ENCODE assay signal across 19 mouse cellular contexts in the genomic region with DNA sequence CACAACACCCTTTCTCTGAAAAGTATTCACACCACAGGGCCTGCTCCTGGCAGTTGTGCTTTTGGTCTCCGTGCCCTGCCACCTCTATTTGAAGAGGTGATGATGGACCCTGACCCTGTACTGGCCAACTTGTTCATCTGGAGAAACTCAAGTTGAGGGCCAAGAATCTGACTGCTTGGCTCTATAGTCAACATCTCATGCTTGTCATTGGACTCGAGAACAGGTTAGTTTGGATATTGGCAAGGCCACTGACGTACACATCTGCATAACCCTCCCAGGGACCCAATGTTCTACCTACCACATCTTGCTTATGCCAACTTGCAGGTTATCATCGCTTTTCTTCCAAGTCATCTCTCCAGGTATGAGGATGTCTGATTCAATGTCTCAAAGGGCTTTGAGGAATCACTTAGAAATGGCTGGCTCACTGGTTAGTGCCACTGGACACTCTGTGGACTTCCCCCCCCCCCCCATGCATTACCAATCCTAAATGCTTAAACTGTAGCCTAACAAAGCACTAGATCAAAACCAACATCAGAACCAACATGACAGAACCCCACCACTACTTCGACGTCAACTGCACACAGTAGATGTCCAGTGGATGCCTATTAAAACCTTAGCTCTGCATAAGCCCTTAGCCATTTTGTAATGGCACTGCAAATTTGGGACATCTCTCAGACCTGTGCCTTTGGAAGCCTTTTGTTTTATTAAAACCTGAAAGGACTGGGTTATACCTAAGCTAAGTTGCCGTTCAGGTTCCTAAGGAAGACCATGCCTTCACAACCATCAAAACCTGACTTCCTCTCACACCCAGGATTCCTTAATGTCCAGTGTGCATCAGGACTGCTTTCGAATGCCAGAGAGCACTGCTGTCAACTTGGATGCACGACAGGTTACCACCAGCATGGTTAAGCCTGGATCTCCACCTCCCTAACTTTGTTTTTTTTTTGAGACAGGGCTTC. TPM values are rescaled to one million over a fixed set of nuclear protein-coding genes. Genes with fewer than 3 reads are reported as not detected.
A peak's percentile ranks its signal among the peaks of the same experiment; 100 is the strongest.
DNase-seq lines count a peak whose midpoint lies in the region; ATAC-seq and TF ChIP-seq lines count a peak whose summit lies in the region.
"Had no signal": no experiment of that assay in that cellular context is flagged by ENCODE, and none has a peak within 500 bp of the region (broad histone marks: within the 10 kb centered on the region; RNA-seq: fewer than 3 reads in every experiment).

No protein-coding gene starts in this region.

- peaks cover 14% of the 10 kb centered on the region for H3K4me1 ChIP-seq in heart, embryonic 16.5 days (ENCODE audit: control insufficient read depth, insufficient read depth, low read length)
- H3K4me1 ChIP-seq in heart, embryonic 11.5 days (ENCODE audit: control insufficient read depth, insufficient read depth, low read length), result 0 out of 2 replicates have a peak, but pooled peaks cover 3% of the 10 kb centered on the region
- H3K4me1 ChIP-seq in liver, postnatal 0 days (ENCODE audit: insufficient read depth), result peaks cover 8% of the 10 kb centered on the region; the same call in 1 of the 2 replicates
- peaks cover 4% of the 10 kb centered on the region; the same call in 1 of the 2 replicates for H3K4me1 ChIP-seq in liver, embryonic 11.5 days (replicated peaks; ENCODE audit: control insufficient read depth, insufficient read depth, low read length)
- peaks cover 28% of the 10 kb centered on the region for H3K4me1 ChIP-seq in G1E (ENCODE audit: insufficient read depth, low read depth, low read length)

- TF ChIP-seq EP300 in liver, postnatal 0 days (IDR thresholded peaks at IDR 0.05; ENCODE audit: low read depth), result no peak

- no peaks in the 10 kb centered on the region for H3K9me3 ChIP-seq in heart, embryonic 16.5 days (replicated peaks; ENCODE audit: control insufficient read depth, low read length)
- H3K9me3 ChIP-seq in heart, embryonic 11.5 days (replicated peaks; ENCODE audit: control insufficient read depth, low read length), result no peaks in the 10 kb centered on the region
- no peaks in the 10 kb centered on the region for H3K9me3 ChIP-seq in liver, postnatal 0 days (ENCODE audit: low read length)
- no peaks in the 10 kb centered on the region for H3K9me3 ChIP-seq in liver, embryonic 11.5 days (ENCODE audit: control insufficient read depth, low read length)
- H3K9me3 ChIP-seq in G1E (replicated peaks), result no peaks in the 10 kb centered on the region
- H3K9me3 ChIP-seq: heart, embryonic 15.5 days; hindbrain, embryonic 15.5 days; limb, embryonic 12.5 days had no signal

- WGBS in heart, embryonic 16.5 days, result 66% methylated on average over 9 of the region's 9 CpGs
- WGBS in heart, embryonic 11.5 days (ENCODE audit: insufficient replicate concordance), result 76% methylated on average over 9 of the region's 9 CpGs
- 82% methylated on average over 9 of the region's 9 CpGs for WGBS in liver, postnatal 0 days (ENCODE audit: insufficient replicate concordance)
- WGBS in liver, embryonic 11.5 days, result 75% methylated on average over 9 of the region's 9 CpGs

- H3K4me2 ChIP-seq in heart, embryonic 16.5 days (ENCODE audit: low read depth, low read length), result no peak overlapping the region
- no peak overlapping the region for H3K4me2 ChIP-seq in heart, embryonic 11.5 days
- no peak overlapping the region for H3K4me2 ChIP-seq in liver, postnatal 0 days (ENCODE audit: low read depth, low read length)
- H3K4me2 ChIP-seq in liver, embryonic 11.5 days, result no peak overlapping the region
- H3K4me2 ChIP-seq: heart, embryonic 15.5 days; hindbrain, embryonic 15.5 days; limb, embryonic 12.5 days had no signal

- no peak for DNase-seq in liver, postnatal 0 days
- no peak for DNase-seq in liver, embryonic 11.5 days (ENCODE audit: low spot score)
- DNase-seq in G1E (ENCODE audit: low spot score), result no peak
- peak; percentile 15 for DNase-seq in naive thymus-derived CD4-positive, alpha-beta T cell, adult 2 months (ENCODE audit: low read depth)
- no peak for DNase-seq in spleen, postnatal 14 days (ENCODE audit: low spot score in 2 of 2)
- DNase-seq in left cerebral cortex, adult 18-20 months (ENCODE audit: low spot score in 2 of 2), result no peak
- DNase-seq: adrenal gland, adult 2 months; cerebellum, adult 18-20 months; gastrocnemius, postnatal 14 days; kidney, adult 2 months; layer of hippocampus, postnatal 36 days; lung, adult 2 months; thymus, postnatal 4 days had no signal

- no peak overlapping the region for H3K9ac ChIP-seq in heart, embryonic 16.5 days (ENCODE audit: low read length)
- no peak overlapping the region for H3K9ac ChIP-seq in heart, embryonic 11.5 days (ENCODE audit: low read depth, low read length)
- no peak overlapping the region for H3K9ac ChIP-seq in liver, postnatal 0 days (replicated peaks)
- no peak overlapping the region for H3K9ac ChIP-seq in liver, embryonic 11.5 days (ENCODE audit: low read depth, low read length)
- H3K9ac ChIP-seq: heart, embryonic 15.5 days; hindbrain, embryonic 15.5 days; limb, embryonic 12.5 days had no signal

- H3K27me3 ChIP-seq in heart, embryonic 16.5 days (ENCODE audit: control insufficient read depth, insufficient read depth, low read length), result no peaks in the 10 kb centered on the region
- no peaks in the 10 kb centered on the region for H3K27me3 ChIP-seq in heart, embryonic 11.5 days (ENCODE audit: control insufficient read depth, insufficient read depth, low read length)
- H3K27me3 ChIP-seq in liver, postnatal 0 days (ENCODE audit: insufficient read depth, low read length), result no peaks in the 10 kb centered on the region
- H3K27me3 ChIP-seq in liver, embryonic 11.5 days (replicated peaks; ENCODE audit: control insufficient read depth, insufficient read depth, low read length), result no peaks in the 10 kb centered on the region
- no peaks in the 10 kb centered on the region; the same call in 1 of the 2 replicates for H3K27me3 ChIP-seq in G1E (ENCODE audit: insufficient read depth, low read length)
- H3K27me3 ChIP-seq: heart, embryonic 15.5 days; hindbrain, embryonic 15.5 days had no signal

- H3K36me3 ChIP-seq in heart, embryonic 16.5 days (ENCODE audit: control insufficient read depth, insufficient read depth), result peaks cover 37% of the 10 kb centered on the region
- H3K36me3 ChIP-seq in heart, embryonic 11.5 days (ENCODE audit: control insufficient read depth, insufficient read depth, low read length), result peaks cover 37% of the 10 kb centered on the region
- peaks cover 35% of the 10 kb centered on the region for H3K36me3 ChIP-seq in liver, postnatal 0 days (replicated peaks; ENCODE audit: insufficient read depth, low read length)
- H3K36me3 ChIP-seq in liver, embryonic 11.5 days (ENCODE audit: control insufficient read depth, insufficient read depth, low read length), result peaks cover 34% of the 10 kb centered on the region
- H3K36me3 ChIP-seq in G1E (replicated peaks), result peaks cover 42% of the 10 kb centered on the region

- no peak overlapping the region for H3K4me3 ChIP-seq in heart, embryonic 16.5 days (ENCODE audit: low read length)
- no peak overlapping the region for H3K4me3 ChIP-seq in heart, embryonic 11.5 days (ENCODE audit: low read depth, low read length)
- H3K4me3 ChIP-seq in liver, postnatal 0 days (ENCODE audit: low read depth, low read length), result no peak overlapping the region
- H3K4me3 ChIP-seq in liver, embryonic 11.5 days (ENCODE audit: low read depth, low read length), result no peak overlapping the region
- no peak overlapping the region for H3K4me3 ChIP-seq in G1E (ENCODE audit: low read depth, low read length)
- H3K4me3 ChIP-seq: heart, embryonic 15.5 days; hindbrain, embryonic 15.5 days; limb, embryonic 12.5 days had no signal

- no peak for ATAC-seq in heart, embryonic 16.5 days (replicated peaks; ENCODE audit: extremely low read depth, insufficient read depth, low FRiP score)
- no peak for ATAC-seq in heart, embryonic 11.5 days (replicated peaks; ENCODE audit: insufficient number of reproducible peaks, low FRiP score, low TSS enrichment)
- peak; percentile 35 for ATAC-seq in liver, postnatal 0 days
- ATAC-seq in liver, embryonic 11.5 days (replicated peaks; ENCODE audit: low FRiP score), result no peak
- ATAC-seq in G1E (ENCODE audit: extremely low read depth, insufficient number of reproducible peaks, low FRiP score, poor library complexity, severe bottlenecking), result 0 out of 2 replicates have a peak, but pooled peaks have one; percentile 6
- ATAC-seq: midbrain, embryonic 16.5 days had no signal

- TF ChIP-seq CTCF in liver, postnatal 0 days (IDR thresholded peaks at IDR 0.05; ENCODE audit: low read depth), result no peak
- no peak for TF ChIP-seq CTCF in G1E (IDR thresholded peaks at IDR 0.05; ENCODE audit: low read depth, low read length)

- H3K27ac ChIP-seq in heart, embryonic 16.5 days (ENCODE audit: low read length), result peak overlapping the region; percentile 14; the same call in 1 of the 2 replicates
- H3K27ac ChIP-seq in heart, embryonic 11.5 days (ENCODE audit: low read depth, low read length), result no peak overlapping the region
- H3K27ac ChIP-seq in liver, postnatal 0 days (ENCODE audit: low read depth), result no peak overlapping the region
- no peak overlapping the region for H3K27ac ChIP-seq in liver, embryonic 11.5 days (ENCODE audit: low read depth, low read length)
- H3K27ac ChIP-seq: heart, embryonic 15.5 days; hindbrain, embryonic 15.5 days; limb, embryonic 12.5 days had no signal

RNA-seq across cellular contexts. Expression of gene Slc38a2, which starts 13.1 kb away (rescaled TPM):
- polyA plus RNA-seq in heart, embryonic 16.5 days (2015; fragmentation: Nextera tagmentation; extraction: Ambion mirVana), result 178 and 190 TPM in 2 replicates
- polyA plus RNA-seq in heart, embryonic 11.5 days (2014; fragmentation: Nextera tagmentation; extraction: Ambion mirVana), result 139 and 157 TPM in 2 replicates
- 19.0 and 29.6 TPM in 2 replicates for polyA plus RNA-seq in liver, postnatal 0 days (2015; fragmentation: Nextera tagmentation; extraction: Ambion mirVana)
- polyA plus RNA-seq in liver, embryonic 11.5 days (2014; fragmentation: Nextera tagmentation; extraction: Ambion mirVana), result 111 and 116 TPM in 2 replicates
- total RNA-seq in G1E (2014; fragmentation: Nextera tagmentation) (139 and 146 TPM in 2 replicates), G1E (2017) (82.9 and 104 TPM in 2 replicates)
- polyA plus RNA-seq in G1E (2012), result 23.6 and 24.1 TPM in 2 replicates
- total RNA-seq in left cerebral cortex, adult 18-20 months (2021), result 100 to 1,000 TPM in 1 of 2 experiments, 10 to 100 TPM in 1; 93.9 to 101 TPM

RNA-seq across cellular contexts. Expression of gene Slc38a1, which starts 43.8 kb away (rescaled TPM):
- 70.7 and 71.2 TPM in 2 replicates for polyA plus RNA-seq in heart, embryonic 16.5 days (2015; fragmentation: Nextera tagmentation; extraction: Ambion mirVana)
- polyA plus RNA-seq in heart, embryonic 11.5 days (2014; fragmentation: Nextera tagmentation; extraction: Ambion mirVana), result 75.5 and 81.9 TPM in 2 replicates
- polyA plus RNA-seq in liver, postnatal 0 days (2015; fragmentation: Nextera tagmentation; extraction: Ambion mirVana), result 8.4 and 11.3 TPM in 2 replicates
- polyA plus RNA-seq in liver, embryonic 11.5 days (2014; fragmentation: Nextera tagmentation; extraction: Ambion mirVana), result 61.6 and 68.5 TPM in 2 replicates
- total RNA-seq in G1E (2014; fragmentation: Nextera tagmentation) (not detected in 2 replicates), G1E (2017) (0.17 and 0.55 TPM in 2 replicates)
- 0.01 TPM in 1 of 2 replicates, not detected in the other for polyA plus RNA-seq in G1E (2012)
- total RNA-seq in left cerebral cortex, adult 18-20 months (2021), result 100 to 1,000 TPM; 112 to 114 TPM

Comparison
In these comparisons a context has a peak if more than half of its experiments do, and no peak if none do; other contexts are left out.
1. ATAC-seq: peak in liver, postnatal 0 days (single experiment) and G1E (single experiment); none in heart, embryonic 16.5 days (single experiment), heart, embryonic 11.5 days (single experiment) and liver, embryonic 11.5 days (single experiment).